Mouse (Mus musculus) forebrain, postnatal 0 days (tissue): ENCODE measurements around the gene Acoxl. TPM values are rescaled to one million over a fixed set of nuclear protein-coding genes. Genes with fewer than 3 reads are reported as not detected.

Experiments
- ATAC-seq: fragments of 200-750 bp; cut with Nextera tagmentation; 2 replicates; pipeline ENCODE4 v1.8.0; 2017; ENCODE audit warnings: mild to moderate bottlenecking, moderate library complexity
- DNase-seq: peaks from one replicate; pipeline ENCODE4 v3.0.0-alpha.2; 2015
- H3K27ac ChIP-seq: fragments of 300-500 bp; sonication (generic); 2 replicates; pipeline ENCODE4 v1.5.1; 2014; ENCODE audit warnings: low read depth, mild to moderate bottlenecking, antibody characterized with exemption, low read length, moderate library complexity, mixed read lengths
- H3K27me3 ChIP-seq: fragments of 300-500 bp; sonication (generic); 2 replicates; pipeline ENCODE4 v1.6.1; 2014; ENCODE audit warnings: mild to moderate bottlenecking, low read length, mixed read lengths; ENCODE audit not compliant: insufficient read depth
- H3K36me3 ChIP-seq: fragments of 300-500 bp; sonication (generic); 2 replicates; pipeline ENCODE4 v1.6.1; 2014; ENCODE audit warnings: mild to moderate bottlenecking, moderate library complexity; ENCODE audit not compliant: insufficient read depth
- H3K4me1 ChIP-seq: fragments of 300-500 bp; sonication (generic); 2 replicates; pipeline ENCODE4 v1.6.1; 2014; ENCODE audit warnings: antibody characterized with exemption; ENCODE audit not compliant: insufficient read depth
- H3K4me2 ChIP-seq: fragments of 300-500 bp; sonication (generic); 2 replicates; pipeline ENCODE4 v1.6.1; 2014; ENCODE audit warnings: low read depth, mild to moderate bottlenecking, moderate library complexity
- H3K4me3 ChIP-seq: fragments of 300-500 bp; sonication (generic); 2 replicates; pipeline ENCODE4 v1.5.1; 2014; ENCODE audit warnings: low read depth, low read length, mixed read lengths
- H3K9ac ChIP-seq: fragments of 300-500 bp; sonication (generic); 2 replicates; pipeline ENCODE4 v1.6.1; 2014; ENCODE audit warnings: mild to moderate bottlenecking
- H3K9me3 ChIP-seq: fragments of 300-500 bp; sonication (generic); 2 replicates; pipeline ENCODE4 v1.6.1; 2016; ENCODE audit warnings: low read length
- CTCF ChIP-seq: sonication (generic); IDR thresholded peaks from 2 replicates; pipeline ENCODE4 v1.5.1; 2016; ENCODE audit warnings: antibody characterized with exemption, control low read depth, low read depth
- WGBS: fragments of 180-500 bp; shearing (Covaris S2); extraction: QIAGEN DNeasy Blood & Tissue Kit; methylation state at CpG from one replicate; pipeline ENCODE4 v1.1.7; 2014; 5-methylcytosine and 5-hydroxymethylcytosine counted together
- polyA plus RNA-seq: library from polyadenylated mRNA; unstranded; fragments of >200 nt; fragmentation: Nextera tagmentation; extraction: Ambion mirVana; gene quantifications from 2 replicates; pipeline ENCODE4 v1.2.1, GENCODE M21; 2015
- total RNA-seq: library from RNA; depleted of rRNA; stranded (reverse); fragments of >200 nt; gene quantifications from 2 replicates; pipeline ENCODE4 v1.2.3, GENCODE M21; 2014

The Acoxl gene
- total and polyA plus RNA-seq, 2 experiments from 2014 or later: 0.10 TPM; not detected in 1

GRCm38 (mm10) chr2:127832833-127833190 is 5.9 kb upstream of the Acoxl start:
- 19% methylated on average over 2 of the region's 2 CpGs for WGBS
- H3K4me1 ChIP-seq: no peaks in the 10 kb centered on the region

GRCm38 (mm10) chr2:127839425-127839824 is 749 bp downstream of the Acoxl start:
- Histone ChIP-seq H3K27ac (no peak overlapping the region), H3K9me3 (no peaks in the 10 kb centered on the region), H3K27me3 (peaks cover 7% of the 10 kb centered on the region), H3K4me3 (no peak overlapping the region), H3K4me1 (no peaks in the 10 kb centered on the region), H3K4me2 (no peak overlapping the region), H3K9ac (no peak overlapping the region), H3K36me3 (no peaks in the 10 kb centered on the region)
- WGBS: 14% methylated on average over 11 of the region's 11 CpGs
- no peak for ATAC-seq
- no peak for TF ChIP-seq CTCF
- DNase-seq: no peak

More at GRCm38 (mm10) chr2:127832833-127833190, 5.9 kb upstream of the Acoxl start:
- TF ChIP-seq CTCF: peak; percentile 61
- Histone ChIP-seq H3K27ac (no peak overlapping the region), H3K27me3 (no peaks in the 10 kb centered on the region), H3K36me3 (no peaks in the 10 kb centered on the region), H3K4me2 (no peak overlapping the region), H3K4me3 (no peak overlapping the region), H3K9ac (no peak overlapping the region), H3K9me3 (no peaks in the 10 kb centered on the region)
- ATAC-seq (no peak), DNase-seq (peak; percentile 36)

DNA sequence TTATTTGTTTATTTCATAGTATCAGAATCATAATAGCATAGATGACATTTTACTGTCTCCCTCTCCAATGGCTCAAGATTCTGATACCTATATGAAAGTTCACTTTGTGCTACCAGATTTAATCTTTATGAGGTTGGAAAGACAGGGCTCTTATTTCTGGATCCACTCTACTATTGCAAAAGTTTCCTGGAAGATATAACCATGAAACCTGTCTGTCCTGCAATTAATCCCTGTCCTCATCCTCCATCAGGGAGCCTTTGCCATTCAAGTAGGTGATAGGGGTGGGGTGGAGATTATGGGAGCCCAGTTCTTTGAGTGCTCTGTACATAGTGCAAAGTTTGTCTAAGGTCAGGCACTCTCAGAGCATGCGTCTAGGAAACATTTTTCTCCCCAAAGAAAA is 2.7 kb downstream of the Acoxl start:
- H3K27me3 ChIP-seq: peaks cover 7% of the 10 kb centered on the region
- H3K9me3 ChIP-seq: no peaks in the 10 kb centered on the region
- no peak for TF ChIP-seq CTCF
- no peak overlapping the region for H3K9ac ChIP-seq
- DNase-seq (no peak), ATAC-seq (no peak)
- WGBS: 84% methylated on average over 1 of the region's 1 CpGs
- H3K4me3 ChIP-seq: no peak overlapping the region
- no peak overlapping the region for H3K27ac ChIP-seq
- H3K4me2 ChIP-seq: no peak overlapping the region
- no peaks in the 10 kb centered on the region for H3K36me3 ChIP-seq
- H3K4me1 ChIP-seq: no peaks in the 10 kb centered on the region

GRCm38 (mm10) chr2:127842421-127842820 is 3.7 kb downstream of the Acoxl start:
- no peaks in the 10 kb centered on the region for H3K4me1 ChIP-seq
- ATAC-seq (no peak), DNase-seq (no peak)
- H3K4me3 ChIP-seq: no peak overlapping the region
- WGBS: 72% methylated on average over 3 of the region's 3 CpGs
- H3K36me3 ChIP-seq: no peaks in the 10 kb centered on the region
- H3K9ac ChIP-seq: no peak overlapping the region
- no peak overlapping the region for H3K4me2 ChIP-seq
- H3K27me3 ChIP-seq: peaks cover 7% of the 10 kb centered on the region
- no peak for TF ChIP-seq CTCF
- no peak overlapping the region for H3K27ac ChIP-seq
- H3K9me3 ChIP-seq: no peaks in the 10 kb centered on the region

DNA sequence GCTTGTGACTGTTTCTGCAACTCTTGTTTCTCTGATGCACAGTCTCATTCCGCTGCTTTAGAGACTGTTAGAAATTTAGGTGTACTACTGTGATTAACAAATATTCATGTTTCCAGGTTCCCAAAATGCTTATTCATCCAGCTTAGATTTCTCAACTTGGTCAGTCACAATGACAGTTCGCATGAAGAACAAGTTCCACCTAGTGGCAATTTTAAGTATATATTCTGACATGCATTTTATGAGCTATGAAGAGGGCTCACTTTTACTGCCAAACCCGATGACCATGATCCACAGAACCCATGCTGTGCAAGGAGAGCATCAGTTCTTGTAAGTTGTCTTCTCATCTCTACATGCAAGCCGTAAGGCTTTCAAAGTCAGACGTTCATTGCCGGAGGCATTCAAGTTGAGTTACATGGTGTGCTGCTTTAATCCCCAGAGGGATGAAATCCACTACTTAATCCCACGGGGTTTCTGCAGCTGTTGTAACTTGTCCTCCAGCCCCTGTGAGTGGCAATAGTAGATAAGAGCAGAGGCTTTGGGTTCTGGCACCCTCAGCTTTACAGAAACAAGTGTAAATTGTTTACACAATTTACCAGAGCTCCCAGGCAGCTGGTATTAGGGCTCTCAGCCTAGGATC is 6.8 kb downstream of the Acoxl start:
- DNase-seq (peak; percentile 22), ATAC-seq (no peak)
- Histone ChIP-seq H3K4me1 (no peaks in the 10 kb centered on the region), H3K9me3 (no peaks in the 10 kb centered on the region), H3K36me3 (no peaks in the 10 kb centered on the region), H3K9ac (no peak overlapping the region), H3K27ac (no peak overlapping the region), H3K4me2 (no peak overlapping the region), H3K27me3 (peaks cover 2% of the 10 kb centered on the region; the same call in 1 of the 2 replicates), H3K4me3 (no peak overlapping the region)
- 55% methylated on average over 7 of the region's 7 CpGs for WGBS
- TF ChIP-seq CTCF: peak; percentile 61

- H3K27me3 ChIP-seq: no peaks in the 10 kb centered on the region
- no peaks in the 10 kb centered on the region for H3K9me3 ChIP-seq
- H3K4me2 ChIP-seq: no peak overlapping the region
- H3K27ac ChIP-seq: no peak overlapping the region
- ATAC-seq (no peak), DNase-seq (no peak)
- H3K4me3 ChIP-seq: no peak overlapping the region
- no peaks in the 10 kb centered on the region for H3K4me1 ChIP-seq
- no peaks in the 10 kb centered on the region for H3K36me3 ChIP-seq
- no peak for TF ChIP-seq CTCF
- H3K9ac ChIP-seq: no peak overlapping the region
Observed at GRCm38 (mm10) chr2:127846008-127846407, 7.3 kb downstream of the Acoxl start.

- H3K9me3 ChIP-seq: no peaks in the 10 kb centered on the region
- ATAC-seq (no peak), DNase-seq (no peak)
- H3K27me3 ChIP-seq: no peaks in the 10 kb centered on the region
- H3K4me3 ChIP-seq: no peak overlapping the region
- H3K9ac ChIP-seq: no peak overlapping the region
- no peak overlapping the region for H3K27ac ChIP-seq
- TF ChIP-seq CTCF: no peak
- 41% methylated on average over 1 of the region's 1 CpGs for WGBS
- H3K4me2 ChIP-seq: no peak overlapping the region
- no peaks in the 10 kb centered on the region for H3K4me1 ChIP-seq
- H3K36me3 ChIP-seq: no peaks in the 10 kb centered on the region
Observed at GRCm38 (mm10) chr2:127846571-127846970, 7.9 kb downstream of the Acoxl start.
